Mouse (Mus musculus): Measurements from ENCODE around the gene Prox2. TPM values are rescaled to one million over a fixed set of nuclear protein-coding genes. Genes with fewer than 3 reads are reported as not detected.
A peak's percentile ranks its signal among the peaks of the same experiment; 100 is the strongest.

Gene Prox2
- polyA plus RNA-seq (2015; fragmentation: Nextera tagmentation; extraction: Ambion mirVana), result 1.8 and 2.4 TPM in 2 replicates

- ATAC-seq (replicated peaks; ENCODE audit: extremely low read depth, insufficient read depth, low FRiP score), result peak; percentile 92
- Histone ChIP-seq H3K4me3 (ENCODE audit: low read length) (peak within 1 kb of the TSS; percentile 96), H3K4me2 (ENCODE audit: low read depth, low read length) (peak within 1 kb of the TSS; percentile 72), H3K27me3 (ENCODE audit: control insufficient read depth, insufficient read depth, low read length) (no peaks in the 10 kb centered on the region), H3K9me3 (replicated peaks; ENCODE audit: control insufficient read depth, low read length) (no peaks in the 10 kb centered on the region), H3K9ac (ENCODE audit: low read length) (peak within 1 kb of the TSS; percentile 99), H3K27ac (ENCODE audit: low read length) (peak within 1 kb of the TSS; percentile 96), H3K4me1 (ENCODE audit: control insufficient read depth, insufficient read depth, low read length) (peaks cover 30% of the 10 kb centered on the region), H3K36me3 (ENCODE audit: control insufficient read depth, insufficient read depth) (no peaks in the 10 kb centered on the region)
- under 1% methylated on average over 83 of the region's 83 CpGs for WGBS
Measured at GRCm38 (mm10) chr12:85110698-85111592, at the start of gene Prox2, which contains the start of gene Dlst. TSS of gene Prox2 (minus strand) at chr12:85110759. TSS of gene Dlst (plus strand) at chr12:85110833.

DNA sequence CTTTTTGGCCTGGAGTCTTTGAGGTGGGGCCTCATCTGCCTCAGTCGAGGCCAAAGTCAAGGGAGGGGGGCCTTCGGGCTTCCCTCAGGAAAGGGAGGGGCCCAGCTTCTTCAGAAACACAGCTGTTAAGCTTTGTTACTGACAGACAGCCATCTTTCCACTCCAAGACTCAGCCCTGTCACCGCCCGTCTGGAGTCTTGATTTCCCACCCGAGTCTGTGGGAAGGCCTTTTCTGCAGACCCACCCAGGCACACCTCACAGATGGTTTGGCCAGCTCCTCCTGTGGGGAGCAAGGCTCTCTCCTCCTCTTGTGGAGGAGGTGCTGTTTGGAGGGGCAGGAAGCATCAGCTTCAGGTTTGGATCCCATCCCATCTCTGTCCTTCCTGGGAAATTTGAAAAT is 49.0 kb upstream of the Prox2 start:
- 51% methylated on average over 5 of the region's 5 CpGs for WGBS
- H3K27me3 ChIP-seq (ENCODE audit: control insufficient read depth, insufficient read depth, low read length), result no peaks in the 10 kb centered on the region
- no peak overlapping the region for H3K4me3 ChIP-seq (ENCODE audit: low read length)
- no peak for ATAC-seq (replicated peaks; ENCODE audit: extremely low read depth, insufficient read depth, low FRiP score)
- H3K9me3 ChIP-seq (replicated peaks; ENCODE audit: control insufficient read depth, low read length), result no peaks in the 10 kb centered on the region
- no peak overlapping the region for H3K9ac ChIP-seq (ENCODE audit: low read length)
- H3K36me3 ChIP-seq (ENCODE audit: control insufficient read depth, insufficient read depth), result no peaks in the 10 kb centered on the region
- H3K27ac ChIP-seq (ENCODE audit: low read length), result no peak overlapping the region
- no peaks in the 10 kb centered on the region for H3K4me1 ChIP-seq (ENCODE audit: control insufficient read depth, insufficient read depth, low read length)
- no peak overlapping the region for H3K4me2 ChIP-seq (ENCODE audit: low read depth, low read length)

DNA sequence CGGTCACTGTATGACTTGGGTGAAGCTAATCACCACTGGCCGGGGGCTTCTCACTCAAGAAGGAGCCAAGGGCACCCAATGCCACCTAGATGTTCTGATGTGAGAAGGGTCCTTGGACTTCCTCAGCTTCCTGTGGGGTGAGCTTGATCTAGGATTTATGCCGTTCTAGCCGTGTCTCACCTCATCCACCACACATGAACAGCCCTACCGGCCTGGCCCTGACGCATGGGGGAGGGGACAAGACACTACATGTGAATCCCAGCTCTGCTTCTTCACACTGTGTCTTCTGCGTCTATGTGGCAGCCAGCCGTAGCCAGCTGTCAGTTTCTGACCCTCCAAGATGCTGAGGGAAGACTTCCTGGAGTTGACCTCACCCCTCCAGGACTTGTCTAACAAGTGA is 48.2 kb upstream of the Prox2 start:
- no peak overlapping the region for H3K4me3 ChIP-seq (ENCODE audit: low read length)
- WGBS, result 73% methylated on average over 8 of the region's 8 CpGs
- peaks cover 3% of the 10 kb centered on the region; the same call in 1 of the 2 replicates for H3K9me3 ChIP-seq (replicated peaks; ENCODE audit: control insufficient read depth, low read length)
- no peaks in the 10 kb centered on the region for H3K36me3 ChIP-seq (ENCODE audit: control insufficient read depth, insufficient read depth)
- H3K4me2 ChIP-seq (ENCODE audit: low read depth, low read length), result no peak overlapping the region
- H3K27ac ChIP-seq (ENCODE audit: low read length), result no peak overlapping the region
- H3K4me1 ChIP-seq (ENCODE audit: control insufficient read depth, insufficient read depth, low read length), result no peaks in the 10 kb centered on the region
- ATAC-seq (replicated peaks; ENCODE audit: extremely low read depth, insufficient read depth, low FRiP score), result no peak
- no peaks in the 10 kb centered on the region for H3K27me3 ChIP-seq (ENCODE audit: control insufficient read depth, insufficient read depth, low read length)
- no peak overlapping the region for H3K9ac ChIP-seq (ENCODE audit: low read length)

DNA sequence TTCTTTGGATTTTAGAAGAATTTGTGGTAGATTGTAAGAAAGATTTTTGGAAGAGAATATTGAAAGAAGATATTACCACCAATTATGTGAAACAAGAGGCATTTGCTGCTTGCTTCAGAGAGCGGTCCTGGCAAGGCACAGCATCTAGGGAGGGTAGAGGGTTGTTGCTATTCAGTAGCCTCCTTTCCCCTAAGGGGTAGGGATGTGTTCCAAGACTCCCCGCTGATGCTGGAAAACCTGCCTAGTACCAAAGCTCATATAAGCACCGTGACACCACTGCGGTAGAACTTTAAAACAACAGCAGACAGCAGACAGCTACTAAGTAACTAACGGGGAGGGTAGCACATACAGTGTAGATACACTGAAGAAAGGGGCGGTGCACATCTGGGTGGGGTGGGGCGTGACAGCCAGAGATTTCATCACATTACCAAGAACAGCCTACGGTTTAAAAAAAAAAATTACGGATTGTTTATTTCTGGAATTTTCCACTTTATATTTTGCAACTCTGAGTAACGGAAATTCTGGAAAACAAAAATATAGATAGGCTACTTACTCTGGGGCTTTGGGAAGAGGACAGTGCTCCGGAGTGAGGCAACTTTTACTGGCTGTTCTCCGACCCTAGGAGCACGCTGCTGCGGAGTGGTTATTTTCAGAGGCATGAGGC is 47.4 kb upstream of the Prox2 start:
- no peaks in the 10 kb centered on the region for H3K4me1 ChIP-seq (ENCODE audit: control insufficient read depth, insufficient read depth, low read length)
- H3K27me3 ChIP-seq (ENCODE audit: control insufficient read depth, insufficient read depth, low read length), result no peaks in the 10 kb centered on the region
- no peak overlapping the region for H3K4me2 ChIP-seq (ENCODE audit: low read depth, low read length)
- H3K9ac ChIP-seq (ENCODE audit: low read length), result no peak overlapping the region
- no peaks in the 10 kb centered on the region for H3K36me3 ChIP-seq (ENCODE audit: control insufficient read depth, insufficient read depth)
- no peak overlapping the region for H3K4me3 ChIP-seq (ENCODE audit: low read length)
- no peak overlapping the region for H3K27ac ChIP-seq (ENCODE audit: low read length)
- peaks cover 3% of the 10 kb centered on the region; the same call in 1 of the 2 replicates for H3K9me3 ChIP-seq (replicated peaks; ENCODE audit: control insufficient read depth, low read length)
- 83% methylated on average over 14 of the region's 14 CpGs for WGBS
- ATAC-seq (replicated peaks; ENCODE audit: extremely low read depth, insufficient read depth, low FRiP score), result no peak

DNA sequence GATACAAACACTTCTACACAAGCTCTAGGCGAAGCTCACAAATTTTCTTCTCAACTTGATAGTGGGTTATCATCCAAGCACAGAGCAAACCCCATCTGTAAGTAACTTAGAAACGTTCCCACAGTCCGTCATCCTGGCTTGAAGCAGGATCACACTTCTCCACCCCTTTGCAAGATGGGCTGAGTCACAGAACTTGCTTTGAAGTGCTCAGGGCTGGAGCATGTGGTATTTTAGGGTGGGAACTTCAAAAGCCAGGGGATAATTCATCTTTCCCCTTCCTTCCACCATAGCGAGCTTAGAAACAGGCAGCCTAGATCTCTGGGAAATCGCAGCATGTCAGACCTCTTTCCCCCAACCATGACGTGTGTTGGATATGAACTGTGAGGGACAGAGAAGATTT is 45.8 kb upstream of the Prox2 start:
- Histone ChIP-seq H3K4me3 (ENCODE audit: low read length) (no peak overlapping the region), H3K36me3 (ENCODE audit: control insufficient read depth, insufficient read depth) (no peaks in the 10 kb centered on the region), H3K27ac (ENCODE audit: low read length) (no peak overlapping the region), H3K9me3 (replicated peaks; ENCODE audit: control insufficient read depth, low read length) (peaks cover 3% of the 10 kb centered on the region; the same call in 1 of the 2 replicates), H3K4me2 (ENCODE audit: low read depth, low read length) (no peak overlapping the region), H3K27me3 (ENCODE audit: control insufficient read depth, insufficient read depth, low read length) (no peaks in the 10 kb centered on the region; the same call in 1 of the 2 replicates), H3K9ac (ENCODE audit: low read length) (no peak overlapping the region), H3K4me1 (ENCODE audit: control insufficient read depth, insufficient read depth, low read length) (0 out of 2 replicates have a peak, but pooled peaks cover 1% of the 10 kb centered on the region)
- WGBS, result 29% methylated on average over 6 of the region's 6 CpGs
- 0 out of 2 replicates have a peak, but pooled peaks have one; percentile 10 for ATAC-seq (replicated peaks; ENCODE audit: extremely low read depth, insufficient read depth, low FRiP score)

- Histone ChIP-seq H3K27ac (ENCODE audit: low read length) (no peak overlapping the region), H3K4me2 (ENCODE audit: low read depth, low read length) (no peak overlapping the region), H3K4me1 (ENCODE audit: control insufficient read depth, insufficient read depth, low read length) (peaks cover 10% of the 10 kb centered on the region), H3K36me3 (ENCODE audit: control insufficient read depth, insufficient read depth) (no peaks in the 10 kb centered on the region), H3K9me3 (replicated peaks; ENCODE audit: control insufficient read depth, low read length) (peaks cover 3% of the 10 kb centered on the region; the same call in 1 of the 2 replicates), H3K4me3 (ENCODE audit: low read length) (no peak overlapping the region), H3K9ac (ENCODE audit: low read length) (no peak overlapping the region), H3K27me3 (ENCODE audit: control insufficient read depth, insufficient read depth, low read length) (no peaks in the 10 kb centered on the region; the same call in 1 of the 2 replicates)
- 73% methylated on average over 3 of the region's 3 CpGs for WGBS
- ATAC-seq (replicated peaks; ENCODE audit: extremely low read depth, insufficient read depth, low FRiP score), result no peak
Measured at GRCm38 (mm10) chr12:85153011-85153410, 42.5 kb upstream of the Prox2 start.

DNA sequence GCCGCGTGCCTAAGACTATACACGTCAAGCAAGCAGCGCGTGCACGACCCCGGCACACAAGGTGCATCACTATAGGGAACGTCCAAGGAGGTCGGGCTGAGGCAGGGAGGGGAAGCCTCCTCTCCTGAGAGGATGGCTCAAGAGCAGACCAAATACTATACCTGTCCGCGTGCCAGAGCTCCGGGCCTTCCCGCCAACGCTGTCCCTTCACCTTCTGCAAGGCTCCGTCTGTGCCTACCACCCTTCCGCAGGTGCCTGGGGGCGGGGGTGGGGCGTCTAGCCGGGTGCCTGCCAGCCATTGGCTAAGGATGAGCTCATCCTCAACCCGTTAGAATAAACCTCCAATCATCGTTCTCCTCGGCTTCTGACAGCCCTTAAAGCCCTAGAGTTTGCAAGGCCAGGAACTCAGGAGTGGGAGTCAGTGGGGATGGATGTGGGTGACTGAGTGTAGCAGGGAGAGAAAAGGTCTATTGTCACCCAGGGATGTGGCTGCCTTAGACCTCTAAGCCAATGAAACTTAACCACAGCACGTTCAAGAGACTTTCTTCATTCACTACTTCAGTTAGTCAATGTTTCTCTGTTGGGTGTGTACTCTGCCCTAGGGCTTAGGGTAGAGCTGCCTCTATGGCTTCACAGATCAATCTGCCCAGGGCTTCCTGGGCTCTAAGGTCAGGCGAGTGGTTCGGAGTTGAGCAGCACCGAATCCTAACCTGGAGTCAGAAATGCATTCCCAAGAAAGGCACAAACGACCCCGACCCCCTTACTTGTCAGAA is 40.6 kb upstream of the Prox2 start, which contains the start of gene Rps6kl1:
Gene Rps6kl1 (minus strand): TSS at position 263 of the 773 bp plus-strand sequence.
- ATAC-seq (replicated peaks; ENCODE audit: extremely low read depth, insufficient read depth, low FRiP score), result peak; percentile 71; the same call in 1 of the 2 replicates
- H3K4me3 ChIP-seq (ENCODE audit: low read length), result peak within 1 kb of the TSS; percentile 41
- H3K9ac ChIP-seq (ENCODE audit: low read length), result peak within 1 kb of the TSS; percentile 30; the same call in 1 of the 2 replicates

DNA sequence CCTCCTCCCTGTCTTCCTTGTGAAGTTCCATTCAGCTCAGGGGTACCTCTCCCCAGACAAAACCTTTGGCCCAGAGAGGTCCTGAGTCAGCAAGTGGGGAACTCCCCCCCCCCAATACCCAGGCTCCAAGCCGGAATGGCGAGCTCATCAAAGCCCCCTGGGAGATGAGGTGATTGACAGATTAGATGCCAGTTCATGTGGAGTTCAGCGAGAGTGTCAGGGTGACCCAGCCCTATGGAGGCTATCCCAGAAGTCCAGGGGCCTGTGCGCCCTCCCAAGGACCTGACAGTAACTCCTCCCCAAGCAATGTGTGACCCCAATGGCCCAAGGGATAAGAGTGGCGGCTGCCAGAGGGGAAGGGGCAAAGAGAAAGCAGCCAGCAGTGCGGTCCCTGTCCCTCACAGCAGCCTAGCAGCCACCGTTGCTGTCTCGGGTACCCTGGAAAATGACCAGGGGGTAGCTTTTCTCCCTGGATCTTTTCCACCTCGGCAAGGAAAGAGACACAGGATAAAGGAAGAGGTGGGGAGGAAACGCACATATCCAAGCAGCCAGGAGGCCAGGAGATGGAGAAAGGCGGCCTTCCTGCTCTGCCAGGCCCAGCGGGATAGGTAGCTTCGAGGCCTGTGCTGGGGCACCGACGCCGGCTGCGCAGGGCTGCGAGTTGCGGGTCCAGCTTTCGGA is 39.9 kb upstream of the Prox2 start:
- Histone ChIP-seq H3K9ac (ENCODE audit: low read length) (peak overlapping the region; percentile 30; the same call in 1 of the 2 replicates), H3K36me3 (ENCODE audit: control insufficient read depth, insufficient read depth) (no peaks in the 10 kb centered on the region), H3K27me3 (ENCODE audit: control insufficient read depth, insufficient read depth, low read length) (no peaks in the 10 kb centered on the region; the same call in 1 of the 2 replicates), H3K4me1 (ENCODE audit: control insufficient read depth, insufficient read depth, low read length) (peaks cover 17% of the 10 kb centered on the region), H3K4me2 (ENCODE audit: low read depth, low read length) (peak overlapping the region; percentile 62), H3K27ac (ENCODE audit: low read length) (no peak overlapping the region), H3K9me3 (replicated peaks; ENCODE audit: control insufficient read depth, low read length) (peaks cover 3% of the 10 kb centered on the region; the same call in 1 of the 2 replicates), H3K4me3 (ENCODE audit: low read length) (peak overlapping the region; percentile 41)
- WGBS, result 12% methylated on average over 20 of the region's 20 CpGs
- ATAC-seq (replicated peaks; ENCODE audit: extremely low read depth, insufficient read depth, low FRiP score), result no peak

More for the DNA sequence above, 40.6 kb upstream of the Prox2 start, which contains the start of gene Rps6kl1:
- no peak within 1 kb of the TSS for H3K27ac ChIP-seq (ENCODE audit: low read length)
- WGBS, result 17% methylated on average over 28 of the region's 28 CpGs
- H3K27me3 ChIP-seq (ENCODE audit: control insufficient read depth, insufficient read depth, low read length), result no peaks in the 10 kb centered on the region; the same call in 1 of the 2 replicates
- no peaks in the 10 kb centered on the region for H3K36me3 ChIP-seq (ENCODE audit: control insufficient read depth, insufficient read depth)
- peaks cover 3% of the 10 kb centered on the region; the same call in 1 of the 2 replicates for H3K9me3 ChIP-seq (replicated peaks; ENCODE audit: control insufficient read depth, low read length)
- peaks cover 16% of the 10 kb centered on the region for H3K4me1 ChIP-seq (ENCODE audit: control insufficient read depth, insufficient read depth, low read length)
- peak within 1 kb of the TSS; percentile 62 for H3K4me2 ChIP-seq (ENCODE audit: low read depth, low read length)

Data from heart, embryonic 16.5 days (tissue).